Mouse (Mus musculus): ENCODE data around the gene Stim1.
"Not testable (repeated sequence)": the region's sequence is repeated elsewhere in the genome, so short reads cannot be mapped to it uniquely, and the experiment has no call there.

The Stim1 gene

GRCm38 (mm10) chr7:102363853-102364252, 96.2 kb downstream of the Stim1 start:
- no peak for DNase-seq (ENCODE audit: low spot score)

DNA sequence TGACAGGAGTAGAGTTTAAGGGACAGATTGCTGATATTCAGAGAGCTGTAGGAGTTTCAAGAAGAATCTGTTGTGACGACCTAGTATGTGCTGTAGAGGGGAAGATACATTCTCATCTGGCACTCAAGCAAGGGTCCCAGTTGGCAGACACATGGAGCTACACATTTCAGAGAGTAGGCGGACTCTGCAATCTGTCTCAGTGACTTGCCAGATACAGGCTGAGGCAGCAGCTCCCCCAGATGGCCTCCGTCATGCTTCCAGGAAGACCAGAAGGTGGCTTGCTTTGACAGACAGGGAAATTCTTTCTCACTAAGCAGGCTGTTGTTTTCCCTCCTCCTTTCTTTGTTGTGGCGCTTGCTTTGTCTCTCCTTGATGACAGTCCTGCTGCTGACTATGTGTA, 102.1 kb downstream of the Stim1 start:
- DNase-seq (ENCODE audit: low spot score): peak; percentile 30

- no peak for DNase-seq (ENCODE audit: low spot score)
Observed at GRCm38 (mm10) chr7:102370526-102370925, 102.9 kb downstream of the Stim1 start.

DNA sequence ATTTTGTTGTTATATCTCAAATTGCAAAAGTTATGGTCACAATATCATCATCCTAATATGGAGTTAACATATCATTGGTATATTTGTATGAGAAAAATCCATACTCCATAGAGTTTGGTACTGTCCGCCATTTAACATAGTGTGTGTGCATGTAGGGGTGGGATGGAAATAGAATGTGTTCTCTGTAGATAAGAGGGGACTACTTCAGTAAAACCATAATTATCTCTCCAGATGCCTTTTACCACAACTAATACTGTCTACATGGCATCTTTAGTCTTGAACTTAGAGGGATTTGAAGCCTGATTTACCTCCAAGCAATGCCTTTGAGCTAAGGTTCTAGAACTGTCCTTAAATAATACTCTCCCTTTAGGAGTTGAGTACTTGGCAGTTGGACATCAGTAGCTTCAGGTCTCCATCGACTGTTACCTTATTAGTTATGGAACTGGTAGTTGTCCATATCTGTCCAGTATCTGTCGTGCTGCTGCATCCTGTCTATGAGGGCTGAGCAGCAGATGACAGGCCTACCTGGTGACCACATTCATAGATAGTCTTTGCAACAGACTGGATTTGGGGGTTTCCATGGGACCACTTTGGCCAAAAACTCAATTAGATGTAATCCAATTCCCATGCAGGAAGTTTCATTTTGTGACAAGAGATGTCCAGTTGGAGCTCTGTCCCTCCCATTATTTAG, 105.9 kb downstream of the Stim1 start:
- DNase-seq (ENCODE audit: low spot score): no peak

DNA sequence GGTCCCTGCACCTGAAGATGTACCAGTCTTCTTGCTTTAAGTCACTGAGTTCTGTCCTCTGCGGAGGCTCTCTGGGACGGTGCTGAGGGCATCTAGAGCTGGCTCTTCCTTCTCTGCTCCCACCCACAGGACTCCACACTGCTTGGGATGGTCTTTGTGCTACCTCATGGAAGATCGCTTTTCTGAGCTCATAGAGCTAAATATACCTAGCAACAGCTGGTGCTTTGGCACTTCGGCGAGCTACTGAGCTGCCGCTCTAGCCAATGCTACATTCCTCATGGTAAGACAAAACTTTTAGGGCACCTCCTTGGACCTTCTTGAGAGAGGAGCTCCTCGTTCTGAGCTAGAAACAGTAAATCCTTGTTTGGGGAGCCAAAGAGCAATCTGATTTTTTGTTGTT, 115.6 kb downstream of the Stim1 start:
- DNase-seq (ENCODE audit: low spot score): no peak

GRCm38 (mm10) chr7:102385973-102386372, 118.4 kb downstream of the Stim1 start:
- no peak for DNase-seq (ENCODE audit: low spot score)

DNA sequence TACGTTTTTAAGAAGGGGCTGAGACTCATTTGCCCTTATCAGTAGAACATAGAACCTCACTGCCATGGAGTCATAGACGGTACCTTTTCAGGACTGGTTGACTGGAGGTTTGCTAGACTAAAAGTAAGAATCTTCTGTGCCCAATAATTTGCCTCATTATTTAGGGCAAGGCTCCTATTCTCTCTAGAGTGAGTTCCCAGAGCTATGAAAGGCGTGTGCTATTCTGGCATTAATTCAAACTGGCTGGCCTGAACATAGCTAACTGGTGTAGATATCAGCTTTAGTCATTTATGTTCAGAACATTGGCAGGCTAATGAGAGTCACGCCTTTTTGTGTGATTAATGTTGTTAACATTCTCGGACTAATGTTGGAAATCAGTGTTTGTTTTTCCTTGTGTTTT, 121.5 kb downstream of the Stim1 start:
- DNase-seq (ENCODE audit: low spot score): peak; percentile 39

GRCm38 (mm10) chr7:102393898-102394297, 126.3 kb downstream of the Stim1 start:
- DNase-seq (ENCODE audit: low spot score): no peak

- DNase-seq (ENCODE audit: low spot score): peak; percentile 66
Observed at GRCm38 (mm10) chr7:102395894-102396293, 128.3 kb downstream of the Stim1 start.

DNA sequence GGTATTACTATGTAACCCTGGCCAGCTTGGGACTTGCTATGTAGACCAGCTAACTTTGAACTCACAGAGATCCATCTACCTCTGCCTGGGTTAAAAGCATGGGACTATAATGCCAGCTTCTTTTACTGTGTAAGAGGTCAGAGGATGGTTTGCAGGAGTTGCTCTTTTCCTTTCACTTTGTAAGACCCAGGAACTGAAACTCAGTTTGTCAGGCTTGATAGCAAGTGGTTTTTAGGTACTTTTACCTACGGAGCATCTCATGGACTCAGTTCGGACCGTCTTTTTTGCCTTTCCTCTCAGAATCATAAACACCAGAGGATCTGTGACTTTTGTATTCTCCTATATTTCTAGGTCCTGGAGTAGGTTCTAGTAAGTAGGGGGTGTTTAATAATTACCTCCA, 128.7 kb downstream of the Stim1 start:
- DNase-seq (ENCODE audit: low spot score): no peak

DNA sequence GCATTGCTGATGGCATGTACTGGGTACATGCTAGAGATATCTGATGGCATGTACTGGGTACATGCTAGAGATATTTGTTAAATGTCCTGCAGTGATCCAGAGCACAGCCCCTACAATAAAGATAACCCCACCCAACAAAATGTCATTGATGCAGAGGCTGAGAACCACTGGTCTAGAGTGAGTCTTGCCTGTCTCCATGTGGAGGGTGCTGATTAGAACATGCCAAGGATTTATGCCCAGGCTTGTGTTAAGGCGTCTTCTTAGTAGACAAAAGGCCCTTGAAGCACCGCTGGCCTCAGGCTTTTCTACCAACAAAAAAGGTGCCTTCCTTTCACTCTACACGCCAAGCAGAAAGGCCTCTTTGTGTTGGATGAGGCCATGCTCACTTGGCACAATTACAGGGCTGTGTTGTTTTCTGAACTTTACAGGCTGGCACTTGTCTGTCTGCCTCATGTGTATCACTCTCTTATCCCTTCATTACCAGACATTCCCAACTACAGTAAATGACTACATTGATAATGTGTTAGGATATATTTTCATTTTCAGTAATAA, 131.7 kb downstream of the Stim1 start:
- no peak for DNase-seq (ENCODE audit: low spot score)

DNA sequence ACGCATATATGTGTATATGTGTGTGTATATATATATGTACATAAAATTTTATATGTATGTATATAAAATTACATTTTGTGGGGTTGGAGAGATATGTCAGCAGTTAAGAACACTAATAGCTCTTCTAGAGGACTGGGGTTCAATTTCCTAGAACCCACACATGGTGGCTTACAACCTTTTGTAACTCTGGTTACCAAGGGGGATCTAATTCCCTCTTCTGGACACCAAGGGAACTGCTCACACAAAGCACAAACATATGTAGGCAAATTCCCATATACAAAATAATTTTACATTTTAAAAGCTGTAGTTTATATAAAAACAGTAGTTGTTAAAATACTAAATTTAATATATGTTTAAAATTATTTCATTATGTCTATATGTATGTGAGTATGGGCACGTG, 136.5 kb downstream of the Stim1 start:
- DNase-seq (ENCODE audit: low spot score): no peak

GRCm38 (mm10) chr7:102407440-102407839, 139.8 kb downstream of the Stim1 start:
- no peak for DNase-seq (ENCODE audit: low spot score)

DNA sequence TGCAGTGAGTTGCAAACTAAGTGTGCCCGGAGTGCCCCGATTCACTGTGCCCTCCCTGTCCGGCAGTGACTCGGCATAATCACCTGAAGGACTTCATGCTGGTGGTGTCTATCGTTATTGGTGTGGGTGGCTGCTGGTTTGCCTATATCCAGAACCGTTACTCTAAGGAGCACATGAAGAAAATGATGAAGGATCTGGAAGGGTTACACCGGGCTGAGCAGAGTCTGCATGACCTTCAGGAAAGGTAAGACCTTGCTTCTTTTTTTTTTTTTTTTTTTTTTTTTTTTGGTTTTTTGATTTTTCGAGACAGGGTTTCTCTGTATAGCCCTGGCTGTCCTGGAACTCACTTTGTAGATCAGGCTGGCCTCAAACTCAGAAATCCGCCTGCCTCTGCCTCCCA, 147.7 kb downstream of the Stim1 start:
- not testable (repeated sequence) for DNase-seq (ENCODE audit: low spot score)

- DNase-seq (ENCODE audit: low spot score): no peak
Observed at GRCm38 (mm10) chr7:102415841-102416240, 148.2 kb downstream of the Stim1 start.

GRCm38 (mm10) chr7:102417398-102417797, 149.8 kb downstream of the Stim1 start:
- DNase-seq (ENCODE audit: low spot score): peak; percentile 31

DNA sequence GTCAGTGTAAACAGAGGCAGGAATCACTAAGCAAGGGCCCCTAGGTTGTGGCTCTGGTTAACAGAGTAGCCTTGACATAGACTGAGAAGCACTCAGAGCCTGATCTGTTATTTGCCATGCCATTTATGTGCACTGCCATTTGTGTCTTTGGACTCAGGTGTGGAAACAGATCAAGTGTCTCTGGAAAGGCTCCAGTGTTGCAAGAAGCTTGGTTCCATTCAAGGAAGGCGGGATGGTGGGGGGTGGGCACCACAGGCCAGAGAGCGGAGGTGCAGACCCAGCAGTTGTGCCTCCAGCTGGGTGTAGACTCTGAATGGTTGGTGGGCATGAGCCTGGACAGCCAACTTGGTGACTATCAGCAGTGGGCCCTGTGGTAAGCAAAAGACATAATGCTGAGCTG, 154.4 kb downstream of the Stim1 start:
- DNase-seq (ENCODE audit: low spot score): no peak

DNA sequence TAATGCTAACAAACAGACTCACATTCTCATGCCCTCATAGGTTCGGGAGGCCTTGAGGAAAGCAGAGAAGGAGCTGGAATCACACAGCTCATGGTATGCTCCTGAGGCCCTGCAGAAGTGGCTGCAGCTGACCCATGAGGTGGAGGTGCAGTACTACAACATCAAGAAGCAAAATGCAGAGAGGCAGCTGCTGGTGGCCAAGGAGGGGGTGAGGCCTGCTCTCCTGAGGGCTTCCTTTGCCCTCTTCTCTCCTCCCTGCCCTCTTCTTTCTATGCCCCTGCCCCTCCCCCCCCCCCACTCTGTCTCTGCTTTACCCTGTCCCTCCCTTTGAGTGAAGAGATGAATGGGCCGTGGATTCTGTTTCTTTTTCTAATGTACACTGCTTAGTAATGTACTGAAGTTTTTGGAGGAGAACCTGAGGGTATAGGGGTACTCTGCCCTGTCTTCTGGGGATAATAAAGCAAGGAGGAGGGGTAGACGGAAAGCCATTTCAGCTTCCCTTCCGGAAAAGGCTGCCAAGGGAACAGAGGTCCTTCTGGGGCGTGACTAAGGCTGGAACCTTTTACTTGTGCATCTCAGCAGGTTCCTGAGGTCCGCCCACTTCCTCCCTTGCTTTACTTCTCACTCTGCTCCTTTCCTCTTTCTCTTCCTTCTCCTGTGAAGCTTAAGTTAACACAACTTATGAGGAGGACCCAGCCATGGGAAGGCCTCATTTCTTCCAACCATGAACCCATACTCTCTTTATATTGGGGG, 158.5 kb downstream of the Stim1 start:
- DNase-seq (ENCODE audit: low spot score): no peak

GRCm38 (mm10) chr7:102434344-102434743, 166.7 kb downstream of the Stim1 start:
- DNase-seq (ENCODE audit: low spot score): no peak

DNA sequence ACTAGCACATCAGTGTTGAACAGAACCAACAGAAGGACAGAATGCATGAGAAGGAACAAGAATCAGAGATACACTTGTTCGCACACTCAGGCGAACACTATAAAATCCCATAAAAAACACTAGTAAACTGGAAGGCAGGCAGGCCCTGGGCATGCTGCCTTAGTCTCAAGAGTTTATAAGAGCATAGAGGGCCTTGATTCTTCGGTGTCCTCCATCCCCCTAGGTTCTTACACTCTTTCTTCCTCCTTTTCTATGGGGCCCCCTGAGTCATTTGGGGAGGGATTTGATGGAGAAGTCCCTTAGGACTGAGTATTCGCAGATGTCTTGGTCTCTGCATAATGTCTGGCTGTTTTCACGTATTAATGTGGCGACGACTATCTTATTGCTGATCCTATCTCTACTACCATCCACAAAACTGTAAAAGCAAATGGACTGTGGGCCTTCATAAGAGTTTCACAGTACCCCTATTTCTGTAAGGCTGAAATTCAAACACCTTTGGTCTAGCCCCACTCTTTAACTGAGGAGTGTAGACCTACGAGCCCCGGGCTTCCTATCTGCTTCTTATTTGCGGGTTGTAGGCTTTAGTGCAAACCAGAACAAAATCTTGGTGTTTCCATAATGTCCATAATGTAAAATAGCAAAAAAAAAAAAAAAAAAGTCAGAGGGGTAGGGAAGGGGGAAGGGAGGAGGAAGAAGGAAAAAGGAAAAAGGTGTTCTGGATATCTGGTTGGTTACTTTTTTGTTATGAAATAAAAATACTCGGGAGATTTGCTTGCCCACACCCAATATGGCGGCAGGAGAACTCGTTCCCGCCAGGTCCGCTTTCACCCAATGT, 173.4 kb downstream of the Stim1 start:
- DNase-seq (ENCODE audit: low spot score): no peak

DNA sequence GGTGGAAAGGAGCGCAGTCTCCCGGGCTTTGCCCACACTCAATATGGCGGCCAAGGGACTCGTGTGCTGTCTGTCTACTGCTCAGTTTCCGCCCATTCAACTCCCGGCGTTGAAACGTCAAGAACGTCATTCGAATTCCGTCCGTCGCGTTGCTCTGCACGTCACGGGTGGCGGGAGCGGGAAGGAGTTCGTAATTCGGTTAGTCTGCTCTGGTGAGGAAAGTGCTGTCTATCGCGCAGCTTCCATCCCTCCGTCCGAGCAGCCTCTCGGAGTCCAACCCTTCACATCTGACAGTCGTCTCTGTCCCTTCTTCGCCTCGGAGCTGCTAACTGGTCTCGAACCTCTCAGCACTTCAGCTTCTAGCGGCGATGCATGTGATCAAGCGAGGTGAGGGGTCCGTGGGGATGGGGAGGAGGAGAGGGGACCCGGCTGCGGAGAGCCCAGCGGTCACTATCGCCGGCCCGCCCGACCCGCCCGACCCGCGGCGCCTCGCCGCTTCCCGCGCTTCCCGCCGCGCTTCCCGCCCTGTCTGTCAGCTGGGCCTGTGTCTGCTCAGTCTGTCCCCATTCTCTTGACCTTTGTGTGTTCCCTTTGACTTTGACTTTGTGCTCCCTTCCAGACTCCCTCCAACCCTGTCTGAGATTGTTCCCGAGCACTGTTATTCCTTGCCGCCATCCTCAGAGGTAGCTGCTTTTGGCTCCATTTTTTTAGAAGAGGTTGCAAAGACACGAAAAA, 174.2 kb downstream of the Stim1 start, which contains the start of gene Rrm1:
Gene Rrm1, plus strand, starts transcription at position 39 of the 735 bp plus-strand sequence.
- peak; percentile 94 for DNase-seq (ENCODE audit: low spot score)

DNA sequence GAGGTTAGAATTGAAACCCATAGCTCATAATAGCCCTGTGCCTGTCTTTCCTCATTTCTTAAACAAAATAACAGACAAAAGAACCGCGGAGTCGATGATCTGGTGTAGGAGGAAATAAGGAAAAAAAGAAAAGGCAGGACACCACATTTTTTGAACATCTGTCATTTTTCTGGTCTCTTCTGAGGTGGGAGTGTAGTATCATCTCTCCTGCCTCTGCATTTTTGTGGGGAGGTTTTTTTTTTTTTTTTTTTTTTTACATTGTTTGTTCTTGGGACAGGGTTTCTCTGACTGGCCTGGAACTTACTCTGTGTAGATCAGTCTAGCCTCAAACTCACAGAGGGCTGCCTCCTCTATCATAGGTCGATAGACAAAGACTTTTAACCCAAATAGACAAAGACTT, 174.8 kb downstream of the Stim1 start:
- no peak for DNase-seq (ENCODE audit: low spot score)

Data from urinary bladder, postnatal 14 days (tissue).